Mouse (Mus musculus) adrenal gland, postnatal 10 days (tissue): Measurements from ENCODE around the gene Vmn2r87. TPM values are rescaled to one million over a fixed set of nuclear protein-coding genes. Genes with fewer than 3 reads are reported as not detected.
"Not testable (repeated sequence)": the region's sequence is repeated elsewhere in the genome, so short reads cannot be mapped to it uniquely, and the experiment has no call there.

ENCODE experiments used
- DNase-seq: peaks from one replicate; pipeline ENCODE4 v3.0.0; 2021; ENCODE audit warnings: mixed read lengths
- long read RNA-seq, 2 experiments: library from polyadenylated mRNA; stranded (forward); transcript quantifications; one replicate each; pipeline ENCODE4 v2.0.0; 2021
- total RNA-seq, 2 experiments: library from RNA; stranded (reverse); gene quantifications; 2 replicates each; pipeline ENCODE4 v1.2.3; 2021

The Vmn2r87 gene
- total RNA-seq = not detected
- long read RNA-seq, experiment 1 = 0 reads
- long read RNA-seq, experiment 2 = 0 reads

- DNase-seq = no peak
Observed at GRCm38 (mm10) chr10:130497296-130497695, at the start of gene Vmn2r87. TSS of gene Vmn2r87 (minus strand) at chr10:130497396.

- not testable (repeated sequence) for DNase-seq
Observed at GRCm38 (mm10) chr10:130544331-130544730, 47.1 kb upstream of the Vmn2r87 start.

DNA sequence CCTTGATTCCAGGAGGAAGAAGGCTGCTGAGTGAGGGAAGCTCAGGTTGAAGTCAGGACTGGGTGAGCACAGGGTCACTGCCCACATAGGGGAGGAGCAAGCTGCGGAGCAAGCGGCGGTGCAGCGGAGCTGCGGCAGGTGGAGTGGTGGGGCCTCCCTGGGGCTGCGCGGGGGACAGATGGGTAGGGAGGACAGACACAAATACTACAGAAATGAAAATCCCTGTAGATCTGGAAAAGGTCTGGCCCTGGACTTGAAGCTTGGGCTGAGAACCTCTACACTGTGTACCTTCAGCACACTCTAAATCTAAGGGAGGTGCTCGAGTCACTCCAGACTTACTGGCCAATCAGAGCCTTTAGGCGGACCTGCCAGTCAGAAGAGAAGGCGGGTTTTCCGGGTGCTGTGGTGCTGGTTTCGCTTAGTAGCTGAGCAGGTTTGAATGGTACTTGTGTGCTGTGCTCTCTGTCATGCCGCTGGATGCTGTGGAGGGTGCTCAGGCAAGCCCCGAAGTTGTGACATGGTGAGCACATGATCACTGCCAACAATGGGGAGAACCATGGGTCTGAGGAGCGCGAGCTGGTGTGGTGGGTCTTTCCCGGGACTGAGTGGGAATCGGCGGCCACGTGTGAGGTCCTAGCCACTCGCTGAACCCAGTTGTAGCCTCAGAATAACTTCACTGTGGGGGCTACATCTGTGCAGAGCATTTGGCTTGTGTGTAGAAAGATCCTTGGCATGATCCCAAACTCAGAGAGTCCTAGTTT, 44.9 kb upstream of the Vmn2r87 start:
- peak; percentile 78 for DNase-seq

DNA sequence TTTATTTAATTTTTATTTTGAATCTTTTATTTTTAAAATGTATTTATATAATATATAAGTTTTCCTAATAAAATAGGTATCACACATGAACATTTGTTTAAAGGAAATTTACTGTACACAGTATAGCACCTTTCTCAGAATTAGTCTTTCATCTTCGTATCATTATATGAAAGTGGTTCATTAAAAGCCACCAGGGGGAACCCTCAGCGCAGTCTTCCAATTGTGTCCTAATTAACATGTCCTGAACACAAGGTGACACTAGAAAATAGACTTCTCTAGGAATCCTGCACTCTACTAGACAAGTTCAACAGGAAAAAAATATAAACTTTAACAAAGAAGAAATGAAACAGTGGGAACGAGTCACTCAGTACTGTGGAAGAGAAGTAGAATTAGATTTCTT, 38.9 kb upstream of the Vmn2r87 start:
- peak; percentile 19 for DNase-seq

DNA sequence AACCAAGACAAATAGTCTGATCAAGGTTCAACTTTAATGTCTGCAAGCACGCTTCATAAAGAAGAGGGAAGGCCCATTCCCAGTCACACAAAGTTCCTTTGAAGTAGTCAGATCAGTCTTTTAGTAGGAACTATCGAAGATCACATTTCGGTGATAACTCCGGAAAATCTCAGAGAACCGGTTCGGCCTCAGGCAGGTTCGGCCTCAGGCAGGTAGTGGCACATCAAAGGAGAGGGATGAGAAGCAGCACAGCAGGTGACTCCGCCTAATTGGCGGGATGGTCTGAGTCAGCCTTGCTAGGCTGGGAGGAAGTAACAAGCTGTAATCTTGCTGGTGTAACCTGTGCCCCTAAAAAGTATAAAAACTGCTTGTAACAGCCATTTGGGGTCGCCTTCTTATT, 30.7 kb upstream of the Vmn2r87 start:
- no peak for DNase-seq

DNA sequence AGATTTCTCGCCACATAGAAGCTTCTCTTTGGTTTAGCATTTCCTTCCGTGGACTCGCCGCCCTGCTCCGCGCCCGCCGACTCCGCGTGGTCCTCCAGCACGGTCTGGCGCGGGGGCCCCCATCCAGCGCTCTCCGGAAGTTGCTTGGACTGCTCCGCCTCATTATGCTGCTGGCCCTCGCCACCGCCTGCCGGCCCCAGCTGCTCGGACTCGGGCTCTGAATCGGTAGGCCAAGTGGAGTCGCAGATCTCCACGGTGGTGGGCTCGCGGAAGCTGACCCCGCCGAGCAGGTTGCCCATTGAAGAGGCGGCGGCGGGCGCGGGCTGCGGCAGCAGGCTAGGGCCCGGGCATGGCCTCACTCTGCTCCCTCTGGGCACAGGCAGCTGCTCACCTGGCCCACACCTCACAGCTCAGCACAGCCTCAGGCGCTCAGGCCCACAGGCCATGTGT, 26.9 kb downstream of the Vmn2r87 start:
- DNase-seq = peak; percentile 41

- not testable (repeated sequence) for DNase-seq
Observed at GRCm38 (mm10) chr10:130455950-130456349, 41.2 kb downstream of the Vmn2r87 start, which contains the start of gene Vmn2r86. TSS of gene Vmn2r86 (minus strand) at chr10:130456050.

GRCm38 (mm10) chr10:130444776-130445175, 52.4 kb downstream of the Vmn2r87 start:
- DNase-seq = no peak

GRCm38 (mm10) chr10:130434185-130434898, 62.9 kb downstream of the Vmn2r87 start:
- DNase-seq = peak; percentile 3

- DNase-seq = not testable (repeated sequence)
Observed at GRCm38 (mm10) chr10:130429603-130430002, 67.6 kb downstream of the Vmn2r87 start, which contains the start of gene Vmn2r85. TSS of gene Vmn2r85 (minus strand) at chr10:130429703.

GRCm38 (mm10) chr10:130422368-130422767, 74.8 kb downstream of the Vmn2r87 start:
- DNase-seq = not testable (repeated sequence)

Other genes starting within 250 kb of the Vmn2r87 start
- under 1 TPM; 0.18 to 0.21 TPM for gene Neurod4, start 217.2 kb downstream of the Vmn2r87 start, total RNA-seq
- gene Tespa1, start 174.5 kb downstream of the Vmn2r87 start, total RNA-seq = 1 to 10 TPM in 1 of 2 experiments, under 1 TPM in 1; 0.87 to 2.0 TPM
- not detected for gene Vmn2r84, start 103.1 kb downstream of the Vmn2r87 start, total RNA-seq
- not detected for gene Vmn2r85, start 67.7 kb downstream of the Vmn2r87 start, total RNA-seq
- not detected for gene Vmn2r86, start 41.3 kb downstream of the Vmn2r87 start, total RNA-seq